Mouse (Mus musculus): ENCODE measurements around the gene Mat2b.
A peak's percentile ranks its signal among the peaks of the same experiment; 100 is the strongest.

Gene Mat2b

GRCm38 (mm10) chr11:40649726-40650445 lies 45.1 kb downstream of the Mat2b start:
- DNase-seq: no peak

GRCm38 (mm10) chr11:40647246-40647645 lies 47.8 kb downstream of the Mat2b start:
- DNase-seq: peak; percentile 14

Measured in right cerebral cortex, postnatal 25 days (tissue).